Mouse (Mus musculus) myocyte (in vitro differentiated cells): ENCODE measurements at regions not wholly inside any gene's neighbourhood (a gene's known extent, or its start where the extent isn't known, plus 50 kb on each side); places are given as distances from the start of the nearest gene placed in this dataset.

Experiments
- H3K27me3 ChIP-seq: one replicate; pipeline ENCODE4 v1.6.1; 2011; ENCODE audit not compliant: control insufficient read depth, insufficient read depth, insufficient read length
- H3K36me3 ChIP-seq: one replicate; pipeline ENCODE4 v1.6.1; 2011; ENCODE audit not compliant: control insufficient read depth, insufficient read depth
- H3K4me2 ChIP-seq: one replicate; pipeline ENCODE4 v1.6.1; 2011; ENCODE audit warnings: low read depth, control low read depth
- H3K4me3 ChIP-seq: one replicate; pipeline ENCODE4 v1.5.1; 2011; ENCODE audit warnings: mild to moderate bottlenecking, control low read depth, moderate library complexity
- H3K79me2 ChIP-seq: one replicate; pipeline ENCODE4 v1.6.1; 2011; ENCODE audit not compliant: control insufficient read depth, insufficient read depth
- H3ac ChIP-seq: one replicate; pipeline ENCODE4 v1.6.1; 2011; ENCODE audit not compliant: control insufficient read depth, insufficient read length
- CEBPB ChIP-seq: IDR thresholded peaks from 2 replicates; pipeline ENCODE4 v1.6.1; 2011; ENCODE audit warnings: mild to moderate bottlenecking, moderate library complexity; ENCODE audit not compliant: poor library complexity, insufficient read depth, severe bottlenecking
- E2F4 ChIP-seq: IDR thresholded peaks from one replicate; pipeline ENCODE4 v1.6.1; 2011; ENCODE audit warnings: mild to moderate bottlenecking, control low read depth, moderate library complexity; ENCODE audit not compliant: insufficient read depth
- MAX ChIP-seq: IDR thresholded peaks from one replicate; pipeline ENCODE4 v1.6.1; 2011; ENCODE audit warnings: low read depth, mild to moderate bottlenecking, control low read depth
- MYOD1 ChIP-seq, 3 experiments: IDR thresholded peaks; one replicate each; pipeline ENCODE4 v1.6.1; 2011; ENCODE audit warnings: control low read depth in 2 of 3, low read depth in 2 of 3, mild to moderate bottlenecking in 2 of 3, moderate library complexity in 1 of 3; ENCODE audit not compliant: insufficient read length in 2 of 3, control insufficient read depth in 1 of 3
- MYOG ChIP-seq, 3 experiments: IDR thresholded peaks; one replicate each; pipeline ENCODE4 v1.6.1; 2011; ENCODE audit warnings: control low read depth in 2 of 3, low read depth in 2 of 3, mild to moderate bottlenecking in 2 of 3; ENCODE audit not compliant: insufficient read length in 2 of 3, control insufficient read depth in 1 of 3, insufficient read depth in 1 of 3
- POLR2A ChIP-seq: IDR thresholded peaks from one replicate; pipeline ENCODE4 v1.6.1; 2011; ENCODE audit warnings: low read depth, mild to moderate bottlenecking, control low read depth, moderate library complexity; ENCODE audit not compliant: insufficient read length
- POLR2AphosphoS2 ChIP-seq: IDR thresholded peaks from one replicate; pipeline ENCODE4 v1.6.1; 2011; ENCODE audit warnings: low read depth, control low read depth; ENCODE audit not compliant: insufficient read length
- REST ChIP-seq: IDR thresholded peaks from one replicate; pipeline ENCODE4 v1.6.1; 2011; ENCODE audit warnings: mild to moderate bottlenecking, control low read depth, moderate library complexity; ENCODE audit not compliant: insufficient read depth, insufficient read length
- SRF ChIP-seq: IDR thresholded peaks from one replicate; pipeline ENCODE4 v1.6.1; 2011; ENCODE audit warnings: low read depth; ENCODE audit not compliant: control insufficient read depth, insufficient read length
- TCF12 ChIP-seq: IDR thresholded peaks from one replicate; pipeline ENCODE4 v1.6.1; 2011; ENCODE audit warnings: mild to moderate bottlenecking, control low read depth; ENCODE audit not compliant: poor library complexity, insufficient read depth, severe bottlenecking
- TCF3 ChIP-seq: IDR thresholded peaks from one replicate; pipeline ENCODE4 v1.6.1; 2011; ENCODE audit warnings: low read depth, control low read depth; ENCODE audit not compliant: insufficient read length
- USF1 ChIP-seq: IDR thresholded peaks from one replicate; pipeline ENCODE4 v1.6.1; 2011; ENCODE audit warnings: low read depth, mild to moderate bottlenecking, control low read depth, moderate library complexity

DNA sequence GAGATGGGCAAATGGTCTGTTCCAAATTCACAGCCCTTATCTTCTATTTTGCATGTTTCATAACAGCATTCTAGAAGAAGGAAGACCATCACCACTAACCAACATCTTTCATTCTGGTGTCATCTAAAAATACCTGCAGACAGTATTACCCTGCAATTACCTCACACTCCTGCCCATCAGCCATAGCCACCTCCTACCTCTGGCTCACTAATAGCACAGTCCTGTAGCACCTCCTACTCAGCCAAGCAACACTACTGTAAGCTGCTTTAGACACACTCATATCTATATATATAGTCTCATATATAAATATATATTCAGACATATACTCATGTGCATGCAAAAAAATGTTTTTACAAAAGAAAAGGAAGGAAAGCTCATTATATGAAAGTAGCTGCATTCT lies 468.2 kb upstream of the Kif18a start:
- Histone ChIP-seq H3K4me2 (no peak overlapping the region), H3K36me3 (no peaks in the 10 kb centered on the region), H3K4me3 (no peak overlapping the region), H3K27me3 (no peaks in the 10 kb centered on the region), H3ac (no peak overlapping the region), H3K79me2 (no peaks in the 10 kb centered on the region)
- TF ChIP-seq USF1 (no peak), SRF (no peak), POLR2AphosphoS2 (no peak), CEBPB (no peak), POLR2A (no peak), TCF12 (no peak), E2F4 (no peak), MYOG (IDR thresholded peaks at IDR 0.05; ENCODE audit: control insufficient read depth in 1 of 3, insufficient read depth in 1 of 3, insufficient read length in 2 of 3, low read depth in 2 of 3) (no peak), TCF3 (no peak), MYOD1 (IDR thresholded peaks at IDR 0.05; ENCODE audit: control insufficient read depth in 1 of 3, insufficient read length in 2 of 3, low read depth in 2 of 3) (no peak), MAX (no peak), REST (no peak)

DNA sequence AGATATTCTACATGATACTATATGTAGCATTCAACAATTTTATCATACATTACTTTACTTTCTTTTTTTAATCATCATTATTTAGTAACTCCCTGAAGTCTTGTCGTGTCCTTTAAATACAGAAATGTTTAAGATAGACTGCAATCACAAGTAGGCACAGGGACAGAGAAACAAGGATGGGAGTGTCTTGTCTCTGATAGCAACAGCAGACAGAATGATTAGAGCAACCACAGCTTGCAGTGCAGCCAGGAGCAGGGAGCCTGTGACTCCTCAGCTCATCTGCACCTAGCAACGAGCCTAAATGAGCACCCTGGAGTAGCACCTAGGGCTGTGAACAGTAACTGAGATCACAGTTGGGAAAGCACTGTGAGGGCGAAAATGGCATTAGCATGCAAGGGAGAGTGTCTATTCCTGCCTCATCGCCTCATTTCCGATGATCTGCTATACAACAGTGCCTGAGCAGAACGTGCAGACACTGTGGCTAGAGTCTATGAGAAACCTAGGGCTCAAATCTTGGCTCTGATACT lies 467.4 kb upstream of the Kif18a start:
- TF ChIP-seq E2F4 (no peak), CEBPB (no peak), MYOD1 (IDR thresholded peaks at IDR 0.05; ENCODE audit: control insufficient read depth in 1 of 3, insufficient read length in 2 of 3, low read depth in 2 of 3) (no peak), REST (no peak), MYOG (IDR thresholded peaks at IDR 0.05; ENCODE audit: control insufficient read depth in 1 of 3, insufficient read depth in 1 of 3, insufficient read length in 2 of 3, low read depth in 2 of 3) (no peak), TCF3 (no peak), POLR2AphosphoS2 (no peak), USF1 (no peak), POLR2A (no peak), SRF (no peak), TCF12 (no peak), MAX (no peak)
- Histone ChIP-seq H3K79me2 (no peaks in the 10 kb centered on the region), H3K4me2 (no peak overlapping the region), H3ac (no peak overlapping the region), H3K4me3 (no peak overlapping the region), H3K27me3 (no peaks in the 10 kb centered on the region), H3K36me3 (no peaks in the 10 kb centered on the region)

DNA sequence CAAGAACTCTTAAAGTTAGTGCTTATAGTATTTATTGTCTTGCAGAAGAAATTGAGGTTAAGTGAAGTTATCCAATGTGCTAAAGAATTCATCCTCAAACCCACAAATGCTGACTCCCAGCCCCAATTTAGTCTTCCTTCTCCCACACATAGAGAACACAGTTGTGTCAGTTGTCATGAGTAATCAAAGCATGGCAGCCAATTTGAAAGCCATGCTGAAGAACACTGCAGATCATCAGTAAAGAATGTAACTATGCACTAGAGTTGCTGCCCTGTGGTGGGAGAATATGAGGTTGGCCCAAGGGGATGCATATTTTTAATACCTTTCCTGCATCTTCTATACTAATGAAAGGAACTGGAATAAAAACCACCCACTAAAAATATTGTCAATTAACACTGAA lies 464.0 kb upstream of the Kif18a start:
- Histone ChIP-seq H3K79me2 (no peaks in the 10 kb centered on the region), H3ac (no peak overlapping the region), H3K27me3 (no peaks in the 10 kb centered on the region), H3K36me3 (no peaks in the 10 kb centered on the region), H3K4me3 (no peak overlapping the region), H3K4me2 (no peak overlapping the region)
- TF ChIP-seq MYOD1 (IDR thresholded peaks at IDR 0.05; ENCODE audit: control insufficient read depth in 1 of 3, insufficient read length in 2 of 3, low read depth in 2 of 3) (peak in 2 of 3 experiments; percentile 62), MAX (no peak)

DNA sequence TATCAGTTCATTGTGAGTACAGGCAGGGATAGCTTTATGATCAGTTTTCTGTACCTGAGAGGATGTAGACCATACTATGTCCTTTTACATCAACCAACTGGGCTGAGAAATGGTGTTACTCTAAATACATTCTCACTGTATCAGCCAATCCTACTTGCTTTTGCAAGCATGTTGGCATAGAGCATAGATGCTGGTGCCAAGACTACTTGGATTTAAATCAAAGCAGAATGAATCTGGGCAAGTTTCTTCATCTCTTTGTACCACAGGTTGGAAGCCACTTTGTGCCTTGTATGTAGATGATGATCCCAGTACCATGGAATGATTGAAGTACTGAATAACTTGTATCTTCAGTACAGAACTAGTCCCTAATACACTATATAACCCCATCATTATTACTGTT lies 456.5 kb upstream of the Kif18a start:
- Histone ChIP-seq H3K79me2 (no peaks in the 10 kb centered on the region), H3K4me2 (no peak overlapping the region), H3K27me3 (no peaks in the 10 kb centered on the region), H3K4me3 (no peak overlapping the region), H3ac (no peak overlapping the region), H3K36me3 (no peaks in the 10 kb centered on the region)
- no peak for TF ChIP-seq MAX
- no peak for TF ChIP-seq E2F4
- no peak for TF ChIP-seq USF1
- TF ChIP-seq CEBPB, result no peak
- TF ChIP-seq MYOD1 (IDR thresholded peaks at IDR 0.05; ENCODE audit: control insufficient read depth in 1 of 3, insufficient read length in 2 of 3, low read depth in 2 of 3), result no peak

- H3K79me2 ChIP-seq, result no peaks in the 10 kb centered on the region
- TF ChIP-seq SRF, result no peak
- no peak for TF ChIP-seq TCF3
- TF ChIP-seq MYOG (IDR thresholded peaks at IDR 0.05; ENCODE audit: control insufficient read depth in 1 of 3, insufficient read depth in 1 of 3, insufficient read length in 2 of 3, low read depth in 2 of 3), result no peak
- TF ChIP-seq POLR2A, result no peak
- TF ChIP-seq CEBPB, result no peak
- no peak for TF ChIP-seq TCF12
- TF ChIP-seq MAX, result no peak
- no peak for TF ChIP-seq REST
- no peak for TF ChIP-seq MYOD1 (IDR thresholded peaks at IDR 0.05; ENCODE audit: control insufficient read depth in 1 of 3, insufficient read length in 2 of 3, low read depth in 2 of 3)
- no peak for TF ChIP-seq USF1
- no peak for TF ChIP-seq POLR2AphosphoS2
- H3K4me2 ChIP-seq, result no peak overlapping the region
- H3K4me3 ChIP-seq, result no peak overlapping the region
- H3ac ChIP-seq, result no peak overlapping the region
- H3K36me3 ChIP-seq, result no peaks in the 10 kb centered on the region
- H3K27me3 ChIP-seq, result no peaks in the 10 kb centered on the region
Observed at GRCm38 (mm10) chr2:108825981-108826380, 454.6 kb upstream of the Kif18a start.
